Mouse (Mus musculus) frontal cortex, adult (tissue): ENCODE data around the gene Fastkd1.
"Not testable (repeated sequence)": the region's sequence is repeated elsewhere in the genome, so short reads cannot be mapped to it uniquely, and the experiment has no call there.

Source experiments
- ATAC-seq: cut with Nextera tagmentation; 2 replicates; pipeline ENCODE4 v1.9.2; 2017; ENCODE audit warnings: mild to moderate bottlenecking, moderate library complexity, mixed read lengths; ENCODE audit not compliant: low TSS enrichment

Gene Fastkd1

GRCm38 (mm10) chr2:69673723-69674122 is 39.6 kb downstream of the Fastkd1 start:
- no peak for ATAC-seq

- peak; percentile 13; the same call in 1 of the 2 replicates for ATAC-seq
Measured at GRCm38 (mm10) chr2:69669853-69670252, 43.5 kb downstream of the Fastkd1 start, which contains the start of gene Klhl41. Gene Klhl41, plus strand, starts transcription at chr2:69670120.

GRCm38 (mm10) chr2:69668414-69668813 is 44.9 kb downstream of the Fastkd1 start:
- no peak for ATAC-seq

GRCm38 (mm10) chr2:69667656-69668055 is 45.7 kb downstream of the Fastkd1 start:
- ATAC-seq, result no peak

GRCm38 (mm10) chr2:69663827-69664476 is 49.4 kb downstream of the Fastkd1 start:
- no peak for ATAC-seq

GRCm38 (mm10) chr2:69659326-69659725 is 54.0 kb downstream of the Fastkd1 start:
- ATAC-seq, result no peak

- no peak for ATAC-seq
Measured at GRCm38 (mm10) chr2:69649716-69650115, 63.6 kb downstream of the Fastkd1 start.

GRCm38 (mm10) chr2:69646726-69647490 is 66.4 kb downstream of the Fastkd1 start, which contains the start of gene Bbs5:
Gene Bbs5, plus strand, starts transcription at chr2:69647171.
- peak; percentile 97 for ATAC-seq

- ATAC-seq, result no peak
Measured at GRCm38 (mm10) chr2:69644968-69645617, 68.2 kb downstream of the Fastkd1 start.

GRCm38 (mm10) chr2:69640100-69640499 is 73.2 kb downstream of the Fastkd1 start:
- no peak for ATAC-seq

- ATAC-seq, result not testable (repeated sequence)
Measured at GRCm38 (mm10) chr2:69637989-69638388, 75.3 kb downstream of the Fastkd1 start.
